Comparison of ENCODE assay signal across 31 mouse cellular contexts in genomic region chr11:44577911-44578310, GRCm38 (mm10). TPM values are rescaled to one million over a fixed set of nuclear protein-coding genes. Genes with fewer than 3 reads are reported as not detected.
DNase-seq lines count a peak whose midpoint lies in the region; ATAC-seq and TF ChIP-seq lines count a peak whose summit lies in the region.
"Had no signal": no experiment of that assay in that cellular context is flagged by ENCODE, and none has a peak within 500 bp of the region (broad histone marks: within the 10 kb centered on the region; RNA-seq: fewer than 3 reads in every experiment).

No protein-coding gene starts in this region.

- H3K4me2 ChIP-seq in CH12.LX (ENCODE audit: insufficient read depth, low read depth, poor library complexity, severe bottlenecking): no peak overlapping the region
- H3K4me2 ChIP-seq in midbrain, embryonic 15.5 days: no peak overlapping the region
- H3K4me2 ChIP-seq: forebrain, embryonic 13.5 days; heart, embryonic 12.5 days; hindbrain, embryonic 14.5 days; kidney, embryonic 15.5 days; limb, embryonic 12.5 days; liver, embryonic 11.5 days; midbrain, embryonic 12.5 days; neural tube, embryonic 13.5 days; stomach, embryonic 15.5 days had no signal

- dilution Hi-C loops in CH12.LX (cut with MboI; ENCODE audit: extremely low pct_ligation_motif_present, extremely low pct_unique_long_range_greater_than_20kb, low sequenced_read_pairs): no loop called here

- ATAC-seq in midbrain, embryonic 15.5 days (replicated peaks): no peak
- ATAC-seq: forebrain, embryonic 13.5 days; intestine, postnatal 0 days had no signal

- H3K27me3 ChIP-seq in CH12.LX (replicated peaks): no peaks in the 10 kb centered on the region
- no peaks in the 10 kb centered on the region for H3K27me3 ChIP-seq in thymus, adult 2 months (ENCODE audit: control insufficient read depth, insufficient read depth, low read length)
- no peaks in the 10 kb centered on the region for H3K27me3 ChIP-seq in midbrain, embryonic 15.5 days (replicated peaks)
- H3K27me3 ChIP-seq: forebrain, embryonic 13.5 days; heart, embryonic 12.5 days; kidney, embryonic 15.5 days; limb, embryonic 12.5 days; midbrain, embryonic 12.5 days; neural tube, embryonic 13.5 days; stomach, embryonic 15.5 days had no signal

- H3K4me3 ChIP-seq in CH12.LX (replicated peaks in 1 of 3; ENCODE audit: low read depth in 2 of 3, low read length in 2 of 3, poor library complexity in 1 of 3): peak overlapping the region in 1 of 3 experiments; percentile 17
- no peak overlapping the region for H3K4me3 ChIP-seq in thymus, adult 2 months (ENCODE audit: control insufficient read depth, insufficient read depth, low read length)
- H3K4me3 ChIP-seq in midbrain, embryonic 15.5 days: no peak overlapping the region
- H3K4me3 ChIP-seq: forebrain, embryonic 13.5 days; heart, embryonic 12.5 days; kidney, embryonic 15.5 days; layer of hippocampus, adult 2 months; left cerebral cortex, adult 2 months; limb, embryonic 12.5 days; megakaryocyte, embryonic 14.5 days; midbrain, embryonic 12.5 days; neural tube, embryonic 13.5 days; stomach, embryonic 15.5 days had no signal

- no peak for TF ChIP-seq POLR2A in CH12.LX (IDR thresholded peaks at IDR 0.05; ENCODE audit: low read depth, low read length)
- no peak for TF ChIP-seq POLR2A in thymus, adult 2 months (IDR thresholded peaks at IDR 0.05; ENCODE audit: control insufficient read depth, extremely low read depth, insufficient read depth, low read length, poor library complexity)

- TF ChIP-seq CTCF in CH12.LX (conservative IDR thresholded peaks at IDR 0.05 in 1 of 2, IDR thresholded peaks at IDR 0.05 in 1 of 2; ENCODE audit: low read depth in 2 of 2, low read length in 2 of 2): no peak
- TF ChIP-seq CTCF in thymus, adult 2 months (IDR thresholded peaks at IDR 0.05; ENCODE audit: borderline replicate concordance, control insufficient read depth, extremely low read depth, insufficient read depth, low read length, poor library complexity): no peak

- peaks cover 16 to 51% of the 10 kb centered on the region in 2 experiments for H3K4me1 ChIP-seq in CH12.LX (ENCODE audit: control insufficient read depth in 1 of 2, insufficient read depth in 2 of 2)
- peaks cover 25% of the 10 kb centered on the region for H3K4me1 ChIP-seq in thymus, adult 2 months (replicated peaks; ENCODE audit: control insufficient read depth, insufficient read depth, low read length)
- H3K4me1 ChIP-seq in midbrain, embryonic 15.5 days: no peaks in the 10 kb centered on the region
- H3K4me1 ChIP-seq: forebrain, embryonic 13.5 days; kidney, embryonic 15.5 days; midbrain, embryonic 12.5 days; neural tube, embryonic 13.5 days; stomach, embryonic 15.5 days had no signal

- WGBS in thymus, adult 2 months: 26% methylated on average over 9 of the region's 9 CpGs
- WGBS in midbrain, embryonic 15.5 days: 81% methylated on average over 9 of the region's 9 CpGs

- TF ChIP-seq RAD21 in CH12.LX (IDR thresholded peaks at IDR 0.05; ENCODE audit: low read depth, low read length): no peak

- H3K9me3 ChIP-seq in CH12.LX (replicated peaks; ENCODE audit: low read length): no peaks in the 10 kb centered on the region
- H3K9me3 ChIP-seq in midbrain, embryonic 15.5 days: no peaks in the 10 kb centered on the region
- H3K9me3 ChIP-seq: forebrain, embryonic 13.5 days; G1E; heart, embryonic 12.5 days; kidney, embryonic 15.5 days; limb, embryonic 12.5 days; megakaryocyte, embryonic 14.5 days; midbrain, embryonic 12.5 days; neural tube, embryonic 13.5 days; stomach, embryonic 15.5 days had no signal

- no peaks in the 10 kb centered on the region for H3K79me2 ChIP-seq in CH12.LX (replicated peaks; ENCODE audit: control insufficient read depth, extremely low read depth, insufficient read depth, poor library complexity, severe bottlenecking)

- DNase-seq in A20 (ENCODE audit: low read depth, low spot score) (peak; percentile 77), CH12.LX (ENCODE audit: extremely low read depth) (peak; percentile 35)
- peak; percentile 76 for DNase-seq in thymus, adult 2 months
- DNase-seq in thymus, postnatal 36 days: peak; percentile 69 to 87
- DNase-seq in ovary, postnatal 36 days (ENCODE audit: low spot score): no peak
- no peak for DNase-seq in adrenal gland, adult (ENCODE audit: inconsistent age in 2 of 2, low spot score in 1 of 2)
- DNase-seq: cerebellum, adult 2 months; cerebellum, postnatal 14 days; gastrocnemius, postnatal 10 days; heart, postnatal 10 days; kidney, postnatal 25 days; lung, postnatal 4 days; retina, postnatal 1 day; right cerebral cortex, postnatal 14 days had no signal

- no peak for TF ChIP-seq EP300 in CH12.LX (IDR thresholded peaks at IDR 0.05; ENCODE audit: low read length)

- no peak overlapping the region for H3K27ac ChIP-seq in CH12.LX (ENCODE audit: insufficient read depth, low read depth)
- H3K27ac ChIP-seq in thymus, adult 2 months (ENCODE audit: control insufficient read depth, insufficient read depth, low read length): peak overlapping the region; percentile 97
- H3K27ac ChIP-seq in midbrain, embryonic 15.5 days: no peak overlapping the region
- H3K27ac ChIP-seq: forebrain, embryonic 13.5 days; hindbrain, embryonic 14.5 days; kidney, embryonic 15.5 days; layer of hippocampus, adult 2 months; left cerebral cortex, adult 2 months; limb, embryonic 12.5 days; midbrain, embryonic 12.5 days; neural tube, embryonic 13.5 days; stomach, embryonic 15.5 days had no signal

- no peak overlapping the region for H3K9ac ChIP-seq in CH12.LX (ENCODE audit: insufficient read depth, low read depth)
- no peak overlapping the region for H3K9ac ChIP-seq in midbrain, embryonic 15.5 days
- H3K9ac ChIP-seq: forebrain, embryonic 13.5 days; heart, embryonic 12.5 days; hindbrain, embryonic 14.5 days; kidney, embryonic 15.5 days; limb, embryonic 12.5 days; midbrain, embryonic 12.5 days; neural tube, embryonic 13.5 days; stomach, embryonic 15.5 days had no signal

- in situ Hi-C loops in CH12.LX (cut with MboI; ENCODE audit: low pct_ligation_motif_present, low pct_unique_long_range_greater_than_20kb, low sequenced_read_pairs): loop anchor here (25.0 kb wide), 2 partner anchors 1059 to 1309 kb away; no protein-coding TSS in a partner anchor

- no peaks in the 10 kb centered on the region for H3K36me3 ChIP-seq in CH12.LX (replicated peaks in 1 of 2; ENCODE audit: control insufficient read depth in 1 of 2, insufficient read depth in 1 of 2, low read length in 1 of 2)
- no peaks in the 10 kb centered on the region for H3K36me3 ChIP-seq in thymus, adult 2 months (ENCODE audit: control insufficient read depth, insufficient read depth, low read length)
- H3K36me3 ChIP-seq in midbrain, embryonic 15.5 days (replicated peaks): no peaks in the 10 kb centered on the region
- H3K36me3 ChIP-seq: heart, embryonic 12.5 days; kidney, embryonic 15.5 days; limb, embryonic 12.5 days; midbrain, embryonic 12.5 days; neural tube, embryonic 13.5 days; stomach, embryonic 15.5 days had no signal

TF ChIP-seq in CH12.LX, 34 proteins besides CTCF, POLR2A, EP300 and RAD21:
- TF ChIP-seq ZMIZ1 (IDR thresholded peaks at IDR 0.05; ENCODE audit: low read depth, low read length): no peak
- TF ChIP-seq MAFK (IDR thresholded peaks at IDR 0.05; ENCODE audit: insufficient replicate concordance, low read length): no peak
- peak; percentile 14; the same call in 1 of the 2 replicates for TF ChIP-seq BHLHE40 (IDR thresholded peaks at IDR 0.05; ENCODE audit: low read depth, low read length)
- no peak for TF ChIP-seq JUN (IDR thresholded peaks at IDR 0.05; ENCODE audit: insufficient read depth, low read depth, low read length)
- no peak for TF ChIP-seq PAX5 (IDR thresholded peaks at IDR 0.05; ENCODE audit: low read length)

RNA-seq across cellular contexts. Expression of gene Ebf1, which starts 39.2 kb away (rescaled TPM):
- total RNA-seq in CH12.LX (2012; rRNA removed): 24.9 and 37.8 TPM in 2 replicates
- total RNA-seq in CH12.LX (2014; rRNA removed): 42.8 and 44.2 TPM in 2 replicates
- 52.5 and 60.7 TPM in 2 replicates for polyA plus RNA-seq in CH12.LX (2012; ENCODE audit: insufficient read length, low read depth)
- polyA plus RNA-seq in thymus, adult 2 months (2012; rRNA removed): 4.4 and 5.0 TPM in 2 replicates
- 66.6 and 68.9 TPM in 2 replicates for polyA plus RNA-seq in midbrain, embryonic 15.5 days (2015; fragmentation: Nextera tagmentation; extraction: Ambion mirVana)
- total RNA-seq: granulocyte monocyte progenitor cell, adult 5-6 weeks; hematopoietic stem cell, adult 5-6 weeks had no signal
- polyA plus RNA-seq: G1E had no signal

RNA-seq across cellular contexts. Expression of gene Rnf145, which starts 59.1 kb away (rescaled TPM):
- 38.4 and 44.5 TPM in 2 replicates for total RNA-seq in CH12.LX (2012; rRNA removed)
- 52.8 and 60.5 TPM in 2 replicates for total RNA-seq in CH12.LX (2014; rRNA removed)
- polyA plus RNA-seq in CH12.LX (2012; ENCODE audit: insufficient read length, low read depth): 44.3 and 46.3 TPM in 2 replicates
- polyA plus RNA-seq in thymus, adult 2 months (2012; rRNA removed): 361 and 669 TPM in 2 replicates
- 123 and 128 TPM in 2 replicates for polyA plus RNA-seq in midbrain, embryonic 15.5 days (2015; fragmentation: Nextera tagmentation; extraction: Ambion mirVana)

Comparison
In these comparisons a context has a peak if more than half of its experiments do, and no peak if none do; other contexts are left out.
1. DNase-seq: peak in A20 (single experiment), CH12.LX (single experiment), thymus, adult 2 months (single experiment) and thymus, postnatal 36 days (2 of 2); none in ovary, postnatal 36 days (single experiment) and adrenal gland, adult (0 of 2).